Mouse (Mus musculus) T-helper 2 cell (primary cell): ENCODE results near the gene Mrgpra9.
"Not testable (repeated sequence)": the region's sequence is repeated elsewhere in the genome, so short reads cannot be mapped to it uniquely, and the experiment has no call there.

Source experiments
- in situ Hi-C: fragments of 300-600 bp; cut with MboI, MseI; formaldehyde crosslinking; loops from one replicate; pipeline ENCODE4 v1.15.1; 2025; ENCODE audit warnings: high pct_unique_total_duplicates

Gene Mrgpra9

DNA sequence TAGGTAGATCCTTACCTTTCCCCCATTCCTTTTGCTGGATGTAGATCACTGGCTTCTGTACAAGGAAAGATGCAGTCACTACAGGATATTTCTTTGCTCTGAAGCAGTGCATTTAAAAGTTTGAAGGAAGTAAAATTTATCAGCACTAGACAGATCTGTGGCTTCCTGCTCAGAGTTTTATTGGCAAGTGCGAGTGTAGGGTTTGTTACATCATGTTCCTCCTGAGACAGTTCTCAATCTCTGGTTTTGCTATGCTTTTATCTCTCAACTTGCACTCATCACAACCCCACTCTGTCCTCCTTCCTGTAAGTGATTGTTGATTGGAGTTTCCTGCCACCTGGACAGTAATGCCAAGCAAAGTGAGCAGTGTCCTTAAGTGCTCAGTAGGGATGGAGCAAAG lies at the start of gene Mrgpra9:
Gene Mrgpra9, minus strand, starts transcription at position 79 of the 400 bp plus-strand sequence.
- in situ Hi-C loops, result no loop called here

- in situ Hi-C loops, result loop anchor here (10.0 kb wide), 1 partner anchor 715 kb away; no protein-coding TSS in a partner anchor
Observed at GRCm38 (mm10) chr7:47299612-47300011, 47.0 kb upstream of the Mrgpra9 start.

DNA sequence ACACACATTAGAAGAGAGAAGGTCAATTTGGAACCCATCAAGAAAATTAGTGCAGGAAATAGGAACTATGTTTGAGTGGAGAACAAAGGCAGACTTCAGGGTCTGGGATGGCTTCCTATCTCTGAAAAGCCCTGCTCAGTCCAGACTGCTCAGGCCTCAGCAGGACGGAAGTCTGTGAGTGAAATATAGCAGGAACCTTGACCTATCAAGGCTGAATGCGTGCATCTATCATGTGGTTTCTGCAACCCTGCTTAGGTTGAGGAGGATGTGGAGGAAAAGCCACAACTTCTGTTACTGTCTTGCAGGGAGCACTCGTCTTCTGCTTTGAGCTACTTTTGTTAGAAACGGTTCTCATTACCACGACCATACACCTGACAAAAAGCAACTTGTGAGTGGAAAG lies 18.9 kb upstream of the Mrgpra9 start:
- in situ Hi-C loops, result not testable (repeated sequence)

DNA sequence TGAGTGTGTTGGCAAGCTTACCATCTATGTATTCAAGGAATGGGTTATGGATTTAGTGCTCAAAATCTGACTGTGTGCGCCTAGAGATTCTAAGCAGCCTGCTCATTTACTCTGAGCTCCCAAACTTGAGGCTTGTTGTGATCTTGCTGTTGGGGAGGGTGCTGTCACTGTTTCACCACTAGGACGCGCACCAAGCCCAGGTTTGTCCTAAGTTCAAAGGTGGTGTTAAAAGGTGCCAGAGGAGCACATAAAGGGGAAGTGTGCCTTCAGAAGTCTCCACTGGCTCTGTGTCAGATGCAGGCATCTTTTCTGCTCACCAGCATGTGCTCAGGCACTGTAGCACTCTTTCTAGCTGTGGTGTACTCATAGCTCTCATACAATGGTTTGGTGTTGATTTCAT lies 8.0 kb downstream of the Mrgpra9 start:
- in situ Hi-C loops, result no loop called here

- in situ Hi-C loops, result no loop called here
Observed at GRCm38 (mm10) chr7:47204830-47205229, 47.8 kb downstream of the Mrgpra9 start, which contains the start of gene Mrgpra6. TSS of gene Mrgpra6 (minus strand) at chr7:47204920.

GRCm38 (mm10) chr7:47195271-47195670 lies 57.4 kb downstream of the Mrgpra9 start:
- in situ Hi-C loops, result no loop called here
